Mouse (Mus musculus) liver, embryonic 14.5 days (tissue): Measurements from ENCODE around the gene Fgd3.

Experiments used
- CTCF ChIP-seq: IDR thresholded peaks from 2 replicates; pipeline ENCODE4 v1.5.1; 2016; ENCODE audit warnings: antibody characterized with exemption, low read depth, control low read depth
- EP300 ChIP-seq: IDR thresholded peaks from 2 replicates; pipeline ENCODE4 v1.6.1; 2016; ENCODE audit warnings: antibody characterized with exemption, low read depth

DNA sequence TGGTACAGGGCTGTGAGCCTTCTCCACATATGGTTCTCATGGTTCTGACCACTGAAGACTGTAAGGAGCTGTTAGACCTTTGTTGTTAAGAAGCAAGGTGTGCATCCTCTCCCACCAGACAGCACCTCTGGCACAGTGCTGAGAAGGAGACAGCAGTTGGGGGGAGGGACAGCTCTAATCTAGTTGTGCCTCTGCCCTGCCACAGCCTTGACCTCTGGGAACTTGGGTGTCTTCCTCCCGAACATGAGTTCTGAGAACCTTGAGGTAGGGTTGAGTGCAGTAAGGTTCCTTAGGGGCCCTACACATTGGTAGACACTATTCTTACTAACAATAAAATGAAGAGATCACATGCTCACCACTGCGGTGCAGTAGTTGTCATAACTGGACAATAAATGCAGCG is 38.1 kb upstream of the Fgd3 start:
- TF ChIP-seq CTCF: no peak
- TF ChIP-seq EP300: no peak
